Mouse (Mus musculus) retina, adult 2 months (tissue): Measurements from ENCODE around the gene Sost.
A peak's percentile ranks its signal among the peaks of the same experiment; 100 is the strongest.

Experiments used
- DNase-seq: peaks from one replicate; pipeline ENCODE4 v3.0.0-alpha.2; 2012; ENCODE audit warnings: low read depth, low spot score

Gene Sost

DNA sequence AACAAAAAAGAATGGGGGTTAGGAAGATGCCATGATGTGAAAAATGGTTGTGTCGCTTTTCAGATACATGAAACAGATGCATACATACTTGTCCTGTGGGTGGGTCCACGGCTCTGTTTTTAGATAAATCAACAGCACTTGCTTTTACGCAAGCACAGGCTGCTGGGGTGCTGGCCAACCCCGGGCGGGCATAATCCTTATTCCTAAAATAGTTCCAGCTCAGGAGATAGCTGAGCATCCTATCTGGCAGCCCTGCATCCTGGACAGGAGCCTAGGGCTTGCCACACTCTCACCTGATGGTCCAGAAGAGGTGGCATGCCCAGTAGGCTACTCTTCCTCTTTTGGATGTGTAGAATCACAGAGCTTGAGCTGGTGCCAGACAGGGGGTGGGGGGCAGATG lies 16.8 kb downstream of the Sost start:
- no peak for DNase-seq

GRCm38 (mm10) chr11:101946525-101946924 lies 20.3 kb downstream of the Sost start:
- DNase-seq, result no peak

GRCm38 (mm10) chr11:101943055-101943454 lies 23.8 kb downstream of the Sost start:
- DNase-seq, result no peak

DNA sequence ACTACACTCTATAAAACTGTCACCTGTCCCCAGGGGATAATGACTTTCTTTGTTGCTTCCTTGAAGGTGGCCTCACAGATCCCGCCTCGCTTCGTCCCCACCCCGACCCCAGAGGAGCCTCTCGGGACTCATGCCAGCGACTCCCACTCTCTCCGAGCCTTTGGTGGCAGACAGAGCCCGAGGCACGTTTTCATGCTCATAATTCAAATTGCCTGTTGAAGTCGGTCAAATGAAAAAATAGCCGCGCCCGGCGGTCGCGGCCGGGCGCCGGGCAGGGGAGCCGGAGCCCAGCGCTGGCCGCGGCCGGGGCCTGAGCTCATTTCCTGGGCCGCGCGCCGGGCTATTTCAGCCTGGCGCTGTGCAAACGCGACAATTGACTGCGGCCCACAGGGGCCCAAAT lies 29.7 kb downstream of the Sost start:
- DNase-seq, result no peak

GRCm38 (mm10) chr11:101936421-101936820 lies 30.4 kb downstream of the Sost start:
- no peak for DNase-seq

DNA sequence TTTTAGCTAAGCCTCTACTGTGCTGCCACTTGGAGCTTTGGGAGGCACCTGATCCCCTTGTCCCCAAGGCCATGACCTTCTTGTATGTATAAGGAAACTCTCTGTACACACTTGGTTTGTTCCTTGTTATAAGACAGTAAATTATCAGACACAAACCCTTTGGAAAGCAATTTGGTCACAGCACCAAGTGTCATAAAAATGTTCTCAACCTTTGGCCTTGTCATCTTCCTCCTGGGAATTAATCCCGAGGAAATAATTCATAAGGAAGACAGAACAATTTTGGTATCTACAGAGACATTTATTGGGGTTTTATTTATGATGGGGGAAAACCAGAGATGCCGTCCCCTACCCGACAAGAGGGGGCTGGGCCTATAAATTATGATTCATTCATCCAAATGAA lies 31.1 kb downstream of the Sost start:
- DNase-seq, result no peak

- DNase-seq, result no peak
Measured at GRCm38 (mm10) chr11:101931978-101932377, 34.8 kb downstream of the Sost start.

DNA sequence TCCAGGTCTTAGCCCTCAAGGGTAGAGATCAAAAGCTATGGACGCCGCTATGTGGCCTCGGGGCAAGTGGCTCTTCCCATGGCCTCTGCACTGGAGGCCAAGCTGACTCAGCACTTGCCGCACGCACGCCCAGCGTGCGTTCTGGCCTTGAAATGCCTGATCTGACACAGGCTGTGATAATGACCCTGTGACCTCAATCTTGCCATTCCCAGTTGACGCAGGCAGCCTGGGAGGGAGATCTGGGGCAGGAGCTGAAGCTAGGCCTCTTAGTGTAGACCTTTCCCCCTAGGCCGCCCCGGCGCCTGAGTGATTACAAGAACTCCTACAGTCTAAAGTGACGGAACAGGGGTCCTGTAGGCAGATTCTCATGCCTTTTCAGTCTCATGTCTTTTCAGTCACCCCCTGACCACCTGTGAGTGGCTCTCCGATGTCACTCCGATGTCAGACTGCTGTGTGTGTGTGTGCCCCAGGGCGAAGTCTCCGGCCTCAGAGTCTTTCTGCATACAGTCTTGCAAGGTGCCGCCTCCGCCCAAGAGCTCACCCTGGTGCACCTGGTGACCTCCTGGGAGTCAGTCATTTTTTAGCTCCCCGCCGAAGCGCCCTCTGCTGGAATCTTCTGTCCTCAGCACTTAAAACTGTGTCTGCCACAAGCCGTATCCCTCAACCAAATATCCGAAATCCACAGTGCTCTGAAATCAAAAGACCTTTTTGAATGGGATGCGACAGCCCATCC lies 38.6 kb downstream of the Sost start:
- DNase-seq, result peak; percentile 15

DNA sequence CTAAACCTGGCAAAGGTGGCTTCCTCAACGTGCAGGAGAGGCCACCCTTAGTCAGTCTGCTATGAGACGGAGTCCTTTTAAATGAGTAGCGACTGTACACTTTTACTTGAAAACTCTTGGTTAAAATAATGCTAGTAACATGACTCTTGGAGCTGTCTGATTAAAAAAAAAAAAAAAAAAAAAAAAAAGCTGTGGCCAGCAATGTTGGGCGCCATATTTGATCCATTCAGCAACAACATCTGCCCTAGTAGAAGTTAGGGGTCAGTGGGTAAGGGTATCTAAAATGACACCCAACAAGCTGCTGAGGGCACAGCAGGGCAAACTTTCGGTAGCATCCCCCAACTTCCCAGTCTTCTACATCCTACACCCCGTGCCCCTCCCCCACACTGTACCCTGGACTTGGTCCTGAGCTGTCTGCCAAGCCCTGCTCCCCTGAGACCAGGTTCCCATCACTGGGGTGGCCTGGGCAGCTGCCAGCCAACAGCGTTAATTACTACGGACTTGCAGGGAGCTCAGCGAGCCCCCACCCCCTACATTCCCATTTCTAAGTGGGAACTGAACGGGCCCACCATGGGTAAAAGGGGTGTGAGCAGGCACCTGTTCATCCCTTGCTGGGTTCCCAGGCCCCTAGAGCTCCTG lies 39.7 kb downstream of the Sost start:
- DNase-seq, result no peak

DNA sequence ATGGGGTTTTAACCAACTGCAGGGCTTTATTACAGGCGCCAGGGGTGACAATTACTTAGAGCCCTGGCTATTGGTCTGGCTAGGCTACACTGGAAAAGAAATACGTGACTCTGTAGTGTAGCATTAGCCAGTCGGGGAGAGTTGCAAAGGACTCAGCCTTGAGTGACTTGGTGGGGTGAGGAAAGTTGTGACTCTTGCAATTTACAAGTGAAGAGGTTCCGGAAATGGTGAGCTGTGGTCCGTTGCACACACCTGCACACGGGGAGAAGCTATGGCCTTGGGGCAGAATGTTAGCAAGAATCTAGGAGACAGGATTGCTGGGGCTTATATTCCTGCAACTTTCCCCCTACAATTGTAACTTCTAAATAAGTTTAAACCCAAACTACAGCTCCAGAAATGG lies 41.2 kb downstream of the Sost start:
- no peak for DNase-seq

DNA sequence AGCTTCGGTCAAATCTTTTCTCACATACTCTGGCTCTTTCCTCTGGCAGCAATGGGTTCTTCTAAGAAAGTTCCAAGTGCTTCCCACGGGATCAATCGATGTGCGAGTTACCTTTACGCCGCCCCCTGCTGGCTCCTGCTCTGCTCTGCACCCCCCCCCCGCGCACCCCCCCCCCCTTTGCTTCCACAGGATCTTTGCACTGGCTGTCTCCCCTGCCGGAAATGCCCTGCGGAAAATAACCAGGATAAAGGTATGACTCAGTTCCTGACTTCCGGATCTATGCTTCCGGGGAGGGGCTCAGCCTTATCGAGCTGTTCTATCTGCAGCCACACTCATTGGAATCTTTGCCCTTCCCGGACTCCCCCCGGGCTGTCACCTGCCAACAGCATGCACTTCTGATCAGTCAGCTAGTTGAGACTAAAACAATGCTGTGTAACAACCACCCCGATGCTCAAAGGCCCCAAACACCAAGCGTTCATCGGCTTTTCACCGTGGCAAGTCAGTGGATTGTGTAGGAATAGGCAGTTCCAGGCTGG lies 42.3 kb downstream of the Sost start:
- DNase-seq, result no peak

DNA sequence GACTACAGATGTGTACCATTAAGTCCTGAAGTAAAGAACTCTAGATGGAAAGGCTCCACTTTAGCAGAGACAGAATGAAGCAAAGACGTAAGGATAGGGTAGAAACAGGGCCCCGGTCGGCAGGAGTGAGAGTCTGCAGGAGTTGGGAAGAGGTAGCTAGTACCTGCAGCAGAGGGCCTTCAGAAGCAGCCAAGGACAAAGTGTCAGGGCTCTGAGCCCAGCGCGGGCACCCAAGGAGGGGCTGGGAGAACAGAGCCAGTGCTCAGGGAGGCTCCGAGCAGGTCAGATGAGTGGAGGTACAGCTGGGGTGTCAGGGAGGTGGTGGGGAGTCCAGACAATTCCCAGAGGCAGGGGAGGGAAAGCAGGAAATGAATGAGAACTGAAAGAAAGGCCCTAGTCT lies 42.8 kb downstream of the Sost start:
- no peak for DNase-seq

GRCm38 (mm10) chr11:101921361-101921952 lies 45.4 kb downstream of the Sost start:
- DNase-seq, result no peak

DNA sequence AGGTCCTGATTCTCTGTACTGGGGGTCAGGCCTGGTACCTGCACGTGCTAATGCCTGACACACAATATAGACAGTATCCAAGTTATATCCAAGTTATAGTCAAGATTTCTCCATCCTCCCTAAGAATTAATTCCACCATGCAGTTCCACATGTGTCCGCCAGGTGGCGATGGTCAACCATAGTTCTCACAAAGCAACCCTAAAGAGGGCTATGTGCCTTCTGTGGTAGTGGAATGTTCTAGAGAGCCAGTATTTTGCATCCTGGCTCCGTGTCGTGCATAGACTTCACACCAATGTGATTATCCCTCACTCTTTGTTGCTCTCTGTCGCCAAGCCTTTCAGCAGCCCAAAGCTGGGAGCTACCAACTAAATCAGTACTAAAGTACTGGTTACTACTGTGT lies 47.2 kb downstream of the Sost start:
- peak; percentile 54 for DNase-seq

- no peak for DNase-seq
Measured at GRCm38 (mm10) chr11:101918609-101919008, 48.2 kb downstream of the Sost start.

- no peak for DNase-seq
Measured at GRCm38 (mm10) chr11:101916772-101917171, 50.0 kb downstream of the Sost start.

GRCm38 (mm10) chr11:101913591-101913990 lies 53.2 kb downstream of the Sost start:
- DNase-seq, result no peak
